Mouse (Mus musculus): ENCODE measurements around the gene Fam20a.
"Not testable (repeated sequence)": the region's sequence is repeated elsewhere in the genome, so short reads cannot be mapped to it uniquely, and the experiment has no call there.

The Fam20a gene

DNA sequence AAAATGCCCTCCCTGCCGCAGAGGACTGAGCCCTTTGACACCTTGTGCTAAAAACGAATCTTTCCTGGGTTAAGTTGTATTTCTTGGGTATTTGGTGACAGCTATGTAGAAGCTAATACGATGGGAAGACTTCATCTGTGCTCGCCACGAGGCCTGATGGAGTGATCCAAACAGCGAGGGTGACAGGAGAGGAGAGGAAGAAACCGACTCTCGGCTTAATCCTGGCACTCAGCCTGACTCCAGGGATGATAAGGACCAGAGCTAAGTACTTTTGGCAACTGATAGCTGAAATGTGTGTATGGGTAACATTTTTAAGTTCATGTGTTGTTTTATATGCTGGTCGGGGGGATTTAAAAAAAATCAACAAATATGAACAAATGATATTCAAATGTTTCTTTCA lies 41.1 kb downstream of the Fam20a start:
- DNase-seq (ENCODE audit: low spot score in 2 of 2): peak in 1 of 2 experiments; percentile 41

DNA sequence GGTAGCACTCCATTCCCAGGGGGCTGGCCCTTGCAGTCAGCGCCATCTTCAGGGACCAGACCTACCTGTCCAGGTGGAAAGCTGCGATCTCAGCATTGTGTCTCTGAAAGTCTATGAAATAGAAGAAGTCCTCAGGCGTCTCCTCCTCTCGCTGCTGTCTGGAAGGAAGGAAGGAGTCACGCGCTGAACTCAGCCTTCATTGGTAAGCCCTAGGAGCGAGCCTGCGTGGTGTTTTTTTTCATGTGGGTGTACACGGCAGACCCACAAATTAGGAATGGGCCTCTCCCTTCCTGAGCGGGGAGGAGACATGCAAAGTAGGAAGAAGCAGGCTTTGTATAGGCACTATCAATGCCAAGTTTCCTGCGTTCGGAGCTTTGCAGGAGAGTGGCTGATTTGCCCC lies 43.8 kb downstream of the Fam20a start:
- no peak for DNase-seq (ENCODE audit: low spot score in 2 of 2)

DNA sequence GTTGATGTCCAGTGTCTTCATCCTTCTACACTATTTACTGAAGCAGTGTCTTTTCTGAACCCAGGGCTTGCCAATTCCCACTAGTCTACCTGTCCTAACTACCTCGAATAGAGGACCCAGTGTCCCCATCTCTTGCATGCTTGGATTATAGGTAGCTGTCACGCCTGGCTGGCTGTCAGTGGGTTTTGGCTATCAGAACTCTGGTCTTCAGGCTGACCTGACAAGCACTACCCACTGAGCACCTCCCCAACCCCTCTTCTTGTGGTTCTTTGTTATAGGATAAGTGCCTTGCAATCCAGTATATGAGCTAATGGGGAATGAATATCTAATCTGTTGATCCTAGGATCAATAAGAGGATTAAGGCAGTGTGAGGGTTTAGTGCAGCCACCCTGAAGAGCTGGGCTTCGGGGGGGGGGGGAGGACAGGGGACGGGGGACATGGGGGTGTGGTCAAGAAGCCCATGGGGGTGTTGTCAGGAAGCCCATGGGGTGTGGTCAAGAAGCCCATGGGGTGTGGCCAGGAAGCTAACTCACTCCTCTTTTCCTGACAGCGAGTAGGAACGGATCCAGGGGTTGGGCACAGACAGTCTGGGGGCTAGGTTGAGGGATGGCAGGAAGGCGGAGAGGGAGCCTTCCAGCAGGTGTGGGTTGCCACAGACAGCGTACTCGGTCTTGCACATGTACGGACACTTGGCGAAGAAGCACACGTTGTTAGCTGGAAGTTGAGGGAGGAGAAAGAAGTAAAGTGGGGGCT lies 45.3 kb downstream of the Fam20a start:
- DNase-seq (ENCODE audit: low spot score in 2 of 2): no peak

DNA sequence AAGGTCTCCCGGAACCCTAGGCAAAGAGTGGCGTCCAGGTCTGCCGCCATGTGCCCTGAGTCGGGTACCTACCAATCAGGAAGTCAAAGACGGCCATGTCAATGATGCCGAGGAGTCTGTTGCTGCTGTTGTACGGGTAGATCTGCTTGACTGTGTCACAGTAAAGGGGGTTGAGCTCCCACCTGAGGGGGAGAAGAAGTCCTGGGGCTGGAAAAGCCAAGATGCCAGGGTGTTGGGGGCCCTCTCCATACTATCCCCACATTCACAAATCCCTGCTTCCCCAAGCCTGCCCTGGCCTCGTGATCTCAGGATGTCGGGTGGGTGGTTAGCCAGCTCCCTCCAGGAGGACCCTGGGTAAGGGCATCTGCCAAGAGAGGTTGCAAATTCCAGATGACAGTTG lies 46.3 kb downstream of the Fam20a start:
- no peak for DNase-seq (ENCODE audit: low spot score in 2 of 2)

DNA sequence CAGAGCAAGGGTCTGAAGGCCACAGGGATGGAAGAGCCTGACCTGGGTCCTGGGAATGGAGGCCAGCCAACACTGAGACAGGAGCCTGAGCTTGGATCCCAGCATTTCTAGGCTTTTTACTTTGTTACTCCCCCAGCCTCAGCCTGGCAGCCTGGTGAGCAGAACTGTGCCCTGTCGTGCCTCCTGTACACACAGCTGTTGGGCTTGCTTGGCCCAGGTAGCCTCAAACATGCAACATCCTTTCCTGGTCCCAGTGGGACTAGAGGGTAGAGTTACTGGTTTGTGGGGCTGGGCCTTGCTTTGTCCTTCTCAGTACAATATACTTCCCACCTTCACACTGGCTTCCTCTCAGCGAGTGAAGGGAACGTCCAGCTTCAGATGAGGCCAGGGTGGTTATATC lies 46.9 kb downstream of the Fam20a start:
- no peak for DNase-seq (ENCODE audit: low spot score in 2 of 2)

DNA sequence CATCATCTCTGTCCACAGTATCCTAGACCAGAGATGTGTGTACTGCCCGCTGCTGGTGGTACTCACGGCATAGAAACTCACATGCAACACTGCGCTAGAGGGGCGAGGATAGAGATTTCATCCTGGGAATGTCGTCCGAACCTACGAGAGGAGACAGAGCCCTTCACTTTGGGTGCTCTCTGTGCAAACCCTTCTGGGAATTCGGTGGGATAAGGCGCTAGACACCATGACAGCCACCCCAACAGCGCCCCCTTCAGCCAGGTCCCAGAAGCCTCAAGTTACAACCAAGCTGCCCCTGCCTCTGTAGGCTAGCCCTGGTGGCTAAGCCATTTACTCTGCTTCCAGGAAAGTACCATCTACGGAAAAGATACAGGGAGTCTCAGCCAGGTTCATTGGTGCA lies 47.5 kb downstream of the Fam20a start:
- no peak for DNase-seq (ENCODE audit: low spot score in 2 of 2)

DNA sequence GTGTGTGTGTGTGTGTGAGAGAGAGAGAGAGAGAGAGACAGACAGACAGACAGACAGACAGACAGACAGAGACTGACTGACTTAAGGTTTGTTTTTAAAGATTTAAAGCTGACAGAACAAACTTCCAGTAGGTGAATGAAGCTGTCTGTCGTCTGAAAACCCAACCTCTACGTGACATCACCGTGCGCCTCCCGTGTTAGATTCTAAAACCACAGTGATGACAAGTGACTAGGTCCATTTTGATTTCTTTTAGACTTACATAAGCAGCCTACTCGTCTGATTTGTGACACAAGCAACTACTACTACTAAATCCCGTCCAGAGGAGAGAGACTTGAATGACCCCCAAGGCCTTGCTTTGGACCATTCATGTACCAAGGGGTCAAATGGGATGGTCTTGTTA lies 48.3 kb downstream of the Fam20a start:
- DNase-seq (ENCODE audit: low spot score in 2 of 2): no peak

DNA sequence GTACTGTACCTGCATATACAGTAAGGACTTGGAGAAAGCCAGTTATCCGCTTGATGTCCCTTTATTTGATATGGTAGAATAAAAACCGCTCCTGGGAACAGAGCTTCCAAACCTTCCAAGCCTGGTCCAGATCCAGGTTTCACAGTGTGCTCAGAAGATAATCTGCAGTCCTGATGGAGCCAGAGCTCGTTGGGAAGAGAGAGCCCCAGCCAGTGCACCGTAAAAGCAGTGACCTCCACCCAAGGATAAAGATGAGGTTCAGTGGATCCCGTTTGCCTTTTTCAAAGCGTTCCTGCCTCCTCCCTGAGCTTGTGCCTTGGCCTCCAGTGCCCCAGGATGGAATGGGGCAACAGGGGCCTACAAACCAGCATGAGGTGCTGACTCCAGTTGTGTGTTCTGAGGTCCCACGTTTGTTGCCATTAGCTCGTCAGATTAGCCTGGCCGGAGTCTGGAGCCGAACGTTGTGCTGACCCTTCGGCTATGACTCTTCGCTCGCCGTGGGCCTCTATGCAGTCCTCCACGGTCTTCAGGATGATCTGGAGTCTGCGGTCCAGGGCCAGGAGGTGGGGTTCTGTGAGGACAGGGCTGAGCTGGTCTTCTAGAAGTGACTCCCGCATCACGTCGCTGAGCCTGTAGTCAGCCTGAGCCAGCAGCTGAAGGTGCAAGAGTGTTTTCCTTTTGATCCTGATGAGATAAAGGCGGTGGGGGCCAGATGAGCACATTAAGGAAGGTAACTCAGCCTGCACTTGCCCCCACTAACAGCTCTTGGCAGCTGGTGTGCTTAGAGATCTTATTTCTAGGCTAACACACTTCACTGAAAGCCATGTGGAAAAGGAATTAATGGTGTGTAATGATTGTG lies 49.0 kb downstream of the Fam20a start:
- peak; percentile 48 to 49 for DNase-seq (ENCODE audit: low spot score in 2 of 2)

DNA sequence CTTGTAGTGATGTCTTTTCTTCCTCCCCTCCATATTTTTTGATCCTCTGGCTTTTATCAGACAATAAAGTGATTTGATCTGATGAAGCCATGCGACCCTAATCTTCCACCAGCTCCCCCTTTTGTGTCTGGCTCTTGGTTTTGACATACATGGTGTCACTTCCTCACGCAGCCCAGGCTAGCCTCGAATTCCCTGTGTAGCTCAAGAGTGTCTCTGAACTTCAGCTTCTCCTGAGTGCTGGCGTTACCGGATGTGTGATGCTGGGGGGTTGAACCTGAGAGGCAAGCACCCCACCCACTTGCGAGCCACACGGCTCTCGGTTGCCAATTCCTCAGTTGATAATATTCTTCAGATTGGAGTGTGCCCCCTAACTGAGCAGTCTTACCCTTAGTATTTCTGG lies 49.7 kb downstream of the Fam20a start:
- no peak for DNase-seq (ENCODE audit: low spot score in 2 of 2)

DNA sequence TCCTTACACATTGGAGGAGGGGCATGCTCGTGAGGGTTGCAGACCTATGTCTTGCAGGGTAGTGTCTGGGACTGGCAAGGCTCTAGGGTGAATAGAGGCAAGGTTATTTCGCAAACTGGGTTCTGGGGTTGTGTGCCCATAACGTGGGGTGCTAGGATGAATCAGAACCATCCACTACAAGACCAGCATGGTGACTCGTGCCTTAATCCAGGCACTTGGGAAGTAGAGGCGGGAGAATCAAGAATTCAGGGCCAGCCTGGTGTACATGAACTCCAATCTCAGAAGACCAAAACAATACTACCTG lies 50.1 kb downstream of the Fam20a start:
- DNase-seq (ENCODE audit: low spot score in 2 of 2): no peak

DNA sequence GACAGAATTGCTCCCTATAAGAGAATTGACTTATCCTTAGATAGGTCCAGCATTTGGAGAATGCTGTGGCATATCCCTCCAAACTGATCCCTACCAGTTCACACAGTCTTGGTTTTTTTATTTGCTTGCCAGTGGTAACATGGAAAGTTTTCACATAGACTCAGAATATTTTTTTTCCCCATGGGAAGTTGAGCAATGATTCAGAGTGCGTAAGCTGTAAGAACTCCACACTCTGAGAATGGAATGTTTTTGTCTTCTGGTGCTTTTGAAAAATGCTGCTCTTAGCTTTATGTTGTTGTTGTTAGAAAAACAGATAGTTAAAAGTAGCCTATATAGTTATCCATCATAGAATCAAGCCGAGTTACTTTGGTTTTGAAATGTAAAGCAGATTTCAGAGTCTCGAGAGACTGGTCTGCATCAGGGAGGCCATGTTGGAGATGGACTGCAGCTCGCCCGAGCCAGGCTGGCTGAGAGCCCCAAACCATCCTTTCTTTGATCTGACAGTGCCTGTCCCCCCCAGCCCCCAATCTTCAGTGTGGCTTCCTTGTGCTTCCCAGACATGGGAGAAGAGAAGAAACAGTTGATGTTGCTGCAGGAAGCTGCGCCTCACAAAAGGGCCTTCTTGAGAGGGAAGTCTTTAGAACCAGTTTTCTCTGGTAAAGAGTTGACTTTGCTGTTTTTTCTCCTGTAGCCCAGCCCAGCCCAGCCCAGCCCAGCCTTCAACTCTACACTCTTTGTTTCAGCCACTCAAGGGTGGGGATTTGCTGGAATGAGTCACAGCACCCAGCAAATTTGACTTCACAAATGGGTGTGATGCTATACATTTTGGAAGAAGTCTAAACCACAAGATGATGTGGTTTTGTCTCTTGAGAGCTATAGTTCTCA lies 50.7 kb downstream of the Fam20a start:
- DNase-seq (ENCODE audit: low spot score in 2 of 2): peak; percentile 38 to 49

DNA sequence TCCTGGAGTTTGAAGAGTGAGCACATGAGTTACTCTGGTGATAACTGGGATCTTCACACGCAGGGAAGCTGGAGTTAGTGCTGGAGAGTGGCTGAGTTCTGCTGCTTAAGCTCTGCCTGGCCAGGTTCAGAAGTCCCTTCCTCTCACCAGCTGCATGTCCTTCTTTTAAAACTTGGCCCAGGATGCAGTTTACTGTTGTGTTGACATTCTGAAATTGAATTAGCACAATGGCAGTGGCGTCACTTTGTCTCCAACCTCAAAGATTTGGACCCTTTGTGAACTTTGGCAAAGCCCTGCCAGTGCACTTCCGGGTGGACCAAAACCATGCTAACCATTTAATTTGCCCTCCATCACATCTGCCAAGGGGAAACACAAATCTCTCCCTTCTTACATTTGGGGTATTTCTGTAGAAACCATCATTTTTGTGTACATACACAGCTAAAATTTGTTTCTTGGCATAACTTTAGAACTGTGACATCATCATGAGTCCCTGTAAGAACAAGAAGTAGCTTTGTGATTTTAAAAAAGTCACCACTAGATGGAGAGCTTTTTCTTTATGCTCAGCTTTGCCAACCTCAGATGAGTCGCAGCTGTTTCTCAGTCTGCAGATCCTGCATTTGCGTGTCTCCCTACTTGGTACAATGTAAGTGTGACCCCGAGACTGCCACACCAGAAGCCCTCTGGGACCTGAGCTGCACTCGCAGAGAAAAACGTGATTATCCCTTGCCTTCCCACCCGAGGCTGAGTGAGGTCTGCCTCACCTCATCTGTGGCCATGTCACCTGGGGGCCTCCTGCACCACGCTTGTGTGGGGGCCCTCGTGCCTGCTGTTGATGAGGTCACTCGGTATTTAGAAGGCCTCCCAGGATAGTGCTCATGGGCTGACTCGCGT lies 51.8 kb downstream of the Fam20a start:
- peak; percentile 54 to 62 for DNase-seq (ENCODE audit: low spot score in 2 of 2)

DNA sequence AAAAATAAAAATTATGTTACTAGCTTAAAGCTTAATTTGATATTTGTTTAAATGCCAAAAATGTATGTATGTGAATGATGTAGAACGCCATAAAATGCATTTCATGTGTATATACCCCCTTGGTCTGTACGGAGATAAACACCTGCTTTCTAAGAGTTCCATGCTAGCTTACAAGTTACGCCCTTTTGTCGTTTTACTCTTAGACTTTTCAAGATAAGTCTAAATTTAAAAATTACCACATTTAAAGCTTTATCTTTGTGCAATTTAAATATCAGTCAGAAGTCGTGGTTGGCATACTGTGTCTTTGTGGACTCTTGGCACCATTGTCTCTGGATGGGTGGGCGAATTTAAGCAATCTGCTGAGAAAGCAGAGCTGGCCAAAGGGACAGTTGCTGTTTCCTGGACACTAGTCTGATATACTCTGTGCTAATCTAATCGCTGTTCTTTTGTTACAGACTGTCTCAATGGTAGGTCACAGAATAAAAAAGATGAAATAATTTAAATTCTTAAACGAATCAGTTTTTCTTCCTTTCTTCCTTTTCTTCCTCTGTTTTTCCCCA lies 52.9 kb downstream of the Fam20a start:
- no peak for DNase-seq (ENCODE audit: low spot score in 2 of 2)

DNA sequence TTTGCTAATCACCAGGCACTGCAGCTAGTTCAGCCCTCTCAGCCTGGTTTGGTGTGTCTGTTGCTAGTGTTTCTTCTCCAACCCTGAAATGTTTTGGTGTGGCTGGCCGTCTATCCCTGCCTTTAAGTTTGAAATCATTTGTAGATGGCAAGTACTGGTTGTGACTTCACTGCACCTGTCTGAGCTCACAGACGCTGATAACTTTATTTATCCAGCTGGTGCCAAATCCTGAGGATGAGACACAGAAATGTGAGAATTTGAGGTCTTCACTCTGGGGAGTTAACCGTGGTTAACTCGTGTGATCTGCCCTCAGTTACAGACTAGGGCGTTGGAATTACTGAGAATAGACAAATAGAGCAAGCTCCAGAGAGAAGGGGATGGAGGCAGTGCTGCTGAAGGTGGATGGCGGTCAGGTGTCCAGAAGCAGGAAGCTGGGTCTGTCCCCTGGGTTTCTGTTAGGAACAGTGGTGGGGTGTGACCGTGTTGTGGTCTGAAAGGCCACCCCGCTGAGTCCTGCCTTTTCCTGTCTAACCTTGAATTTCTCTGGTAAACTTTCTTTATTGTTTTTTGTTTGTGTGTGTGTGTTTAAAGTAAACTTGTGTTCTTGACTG lies 53.9 kb downstream of the Fam20a start:
- no peak for DNase-seq (ENCODE audit: low spot score in 2 of 2)

DNA sequence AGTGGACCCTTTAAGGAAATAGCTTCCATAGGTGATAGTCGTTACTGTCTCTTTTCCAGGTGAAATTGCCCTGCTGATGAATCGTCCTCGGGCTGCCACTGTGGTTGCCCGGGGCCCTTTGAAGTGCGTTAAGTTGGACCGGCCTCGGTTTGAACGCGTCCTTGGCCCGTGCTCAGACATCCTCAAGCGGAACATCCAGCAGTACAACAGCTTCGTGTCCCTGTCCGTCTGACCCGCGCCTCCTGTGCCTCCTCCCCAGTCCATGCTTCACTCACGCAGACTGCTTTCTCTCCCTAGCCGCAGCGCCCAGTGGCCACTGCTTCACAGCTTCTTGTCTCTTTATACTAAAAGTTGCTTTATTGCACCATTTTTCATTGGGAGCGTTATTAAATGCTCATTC lies 54.7 kb downstream of the Fam20a start:
- no peak for DNase-seq (ENCODE audit: low spot score in 2 of 2)

DNA sequence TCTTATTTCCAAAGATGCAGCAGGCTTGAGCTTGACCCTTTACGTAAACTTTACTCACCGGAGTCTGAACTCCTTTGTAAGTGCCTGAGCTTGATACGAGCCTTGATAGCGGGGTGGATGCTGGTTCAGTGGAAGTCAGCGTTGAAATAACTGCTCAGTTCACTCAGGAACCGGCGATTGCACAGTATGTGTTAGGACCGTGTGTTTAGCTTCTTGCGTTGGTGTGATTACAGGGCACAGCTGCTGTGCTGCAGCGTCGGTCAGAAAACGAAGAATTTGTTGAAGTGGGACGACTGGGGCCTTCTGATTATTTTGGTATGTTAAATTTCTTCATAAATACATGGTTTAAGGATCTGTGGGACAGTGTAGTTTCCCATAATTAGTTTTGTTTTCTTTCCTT lies 55.7 kb downstream of the Fam20a start:
- no peak for DNase-seq (ENCODE audit: low spot score in 2 of 2)

DNA sequence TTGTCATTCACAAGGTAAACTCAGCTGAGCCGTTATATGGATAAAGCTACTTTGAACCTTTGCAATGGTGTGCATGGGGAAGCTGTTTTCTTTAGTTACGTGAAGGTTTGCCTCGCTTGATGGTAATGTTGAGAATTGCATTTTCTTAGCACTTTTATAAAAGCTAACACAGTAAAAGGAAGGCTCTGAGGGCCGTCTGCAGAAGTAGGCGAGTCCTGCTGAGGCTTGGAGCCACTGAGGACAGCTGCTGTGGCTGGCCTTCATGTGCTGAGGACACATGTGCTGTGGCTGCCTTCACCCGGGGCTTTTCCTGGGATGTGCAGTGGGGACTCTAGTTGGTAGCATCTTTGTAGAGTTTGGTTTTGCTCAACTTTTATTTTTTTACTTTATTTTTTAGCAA lies 56.7 kb downstream of the Fam20a start:
- no peak for DNase-seq (ENCODE audit: low spot score in 2 of 2)

DNA sequence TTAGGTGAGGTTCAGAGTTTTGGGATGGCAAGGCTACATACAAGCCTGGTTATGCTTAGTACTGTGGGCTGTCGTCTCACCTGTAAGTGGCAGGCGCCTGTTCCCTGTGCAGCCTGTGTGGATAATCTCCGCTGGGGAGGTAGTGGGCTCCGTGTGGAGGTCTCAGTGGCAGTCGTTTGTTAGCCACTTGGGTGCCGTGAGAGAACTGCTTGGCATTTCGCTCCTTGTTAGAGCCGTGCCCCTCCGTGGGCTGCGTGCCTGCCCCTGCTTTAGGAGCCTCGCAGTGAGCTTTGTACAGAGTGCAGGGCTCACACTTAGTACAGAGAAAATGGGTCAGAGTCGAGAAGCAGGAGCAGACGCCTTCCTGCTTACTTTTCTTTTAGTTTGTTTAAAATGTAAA lies 57.8 kb downstream of the Fam20a start:
- no peak for DNase-seq (ENCODE audit: low spot score in 2 of 2)

DNA sequence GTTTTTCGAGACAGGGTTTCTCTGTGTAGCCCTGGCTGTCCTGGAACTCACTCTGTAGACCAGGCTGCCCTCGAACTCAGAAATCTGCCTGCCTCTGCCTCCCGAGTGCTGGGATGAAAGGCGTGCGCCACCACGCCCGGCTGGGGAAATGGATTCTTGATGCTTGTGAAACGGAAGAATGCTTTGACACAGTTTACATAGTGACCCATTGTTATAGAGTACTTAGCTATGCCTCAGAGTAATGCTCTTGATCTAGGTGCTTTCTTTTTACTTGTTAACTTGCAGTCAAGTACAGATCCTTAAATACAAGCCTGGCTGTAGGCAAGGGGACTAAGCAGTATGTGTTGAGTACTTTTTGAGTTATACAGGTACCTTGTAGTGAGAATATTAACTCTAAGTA lies 61.6 kb downstream of the Fam20a start:
- not testable (repeated sequence) for DNase-seq (ENCODE audit: low spot score in 2 of 2)

DNA sequence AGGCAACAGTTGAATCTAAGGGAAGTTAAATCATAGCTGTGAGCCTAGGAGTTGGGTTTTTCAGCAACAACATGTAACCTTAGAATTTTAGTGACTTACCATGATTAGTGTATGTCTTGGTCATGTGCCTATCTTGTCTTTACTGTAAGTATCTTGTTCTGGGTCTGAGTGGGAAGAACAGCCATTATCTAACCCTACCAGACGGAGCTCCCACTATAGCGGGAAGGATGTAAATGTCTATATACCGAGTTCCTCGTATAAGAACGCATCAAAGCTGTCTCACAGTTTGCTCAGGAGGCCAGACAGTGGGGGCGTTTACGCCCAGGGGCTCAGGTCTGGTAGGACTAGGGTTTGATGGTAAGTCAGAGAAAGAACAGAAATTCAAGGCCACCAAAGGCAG lies 65.8 kb downstream of the Fam20a start:
- DNase-seq (ENCODE audit: low spot score in 2 of 2): no peak

DNA sequence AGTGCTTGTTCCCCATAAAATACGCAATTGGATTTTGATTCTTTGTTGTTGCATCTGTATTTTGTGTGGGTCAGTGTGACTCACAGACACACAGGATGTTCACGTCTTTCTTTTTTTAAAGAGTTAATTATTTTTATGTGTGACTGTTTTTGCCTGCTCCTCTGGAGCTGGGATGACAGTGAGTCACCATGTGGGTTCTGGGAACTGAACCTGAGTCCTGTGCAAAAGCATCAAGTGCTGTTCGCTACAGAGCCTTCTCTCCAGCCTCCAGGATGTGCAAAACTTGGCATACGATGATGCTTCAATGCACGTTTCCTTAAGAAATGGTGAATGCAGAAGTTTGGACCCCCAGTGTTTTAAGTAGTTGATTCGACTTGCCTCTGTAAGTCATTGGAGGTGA lies 67.5 kb downstream of the Fam20a start:
- no peak for DNase-seq (ENCODE audit: low spot score in 2 of 2)
